Mouse (Mus musculus): Measurements from ENCODE around the gene Car9.
"Not testable (repeated sequence)": the region's sequence is repeated elsewhere in the genome, so short reads cannot be mapped to it uniquely, and the experiment has no call there.

Gene Car9

DNA sequence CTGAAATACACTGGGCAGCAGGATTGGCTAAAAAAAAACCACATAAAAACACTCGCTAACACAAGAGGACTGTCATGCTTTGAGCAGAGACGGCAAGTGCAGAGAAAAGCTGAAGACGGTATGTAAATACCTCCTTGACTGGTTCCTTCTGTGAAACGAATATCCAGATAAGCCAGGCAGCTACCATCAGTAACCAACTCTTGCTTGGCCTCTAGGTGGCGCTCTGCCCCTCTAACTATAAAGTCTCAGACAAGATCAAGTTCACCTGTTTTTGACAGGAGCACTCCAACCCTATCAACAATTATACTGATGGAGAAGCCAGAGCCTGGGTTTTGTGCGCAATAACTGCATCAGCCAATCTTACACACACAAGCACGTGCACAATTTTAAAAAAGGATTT is 23.8 kb downstream of the Car9 start:
- DNase-seq = peak; percentile 84

DNA sequence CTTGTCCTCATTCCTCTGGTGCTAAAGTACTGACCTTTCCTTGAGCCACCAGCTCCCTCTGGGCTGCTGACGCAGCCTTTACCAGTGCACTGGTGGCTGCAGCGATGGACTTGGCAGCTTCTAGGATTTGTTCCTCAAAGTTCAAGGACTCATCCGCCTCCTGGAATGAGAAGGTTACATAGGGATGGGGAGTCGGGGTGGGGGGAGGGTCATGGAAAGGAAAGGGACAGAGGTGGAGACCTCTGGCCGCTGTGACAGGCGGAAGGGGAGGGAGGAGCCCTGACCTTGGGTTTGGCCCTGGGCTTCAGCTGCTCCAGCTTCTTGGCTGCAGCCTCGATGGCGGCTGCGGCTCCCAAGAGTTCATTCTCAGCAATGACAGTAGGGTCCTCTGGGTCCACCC is 26.5 kb downstream of the Car9 start:
- no peak for DNase-seq

DNA sequence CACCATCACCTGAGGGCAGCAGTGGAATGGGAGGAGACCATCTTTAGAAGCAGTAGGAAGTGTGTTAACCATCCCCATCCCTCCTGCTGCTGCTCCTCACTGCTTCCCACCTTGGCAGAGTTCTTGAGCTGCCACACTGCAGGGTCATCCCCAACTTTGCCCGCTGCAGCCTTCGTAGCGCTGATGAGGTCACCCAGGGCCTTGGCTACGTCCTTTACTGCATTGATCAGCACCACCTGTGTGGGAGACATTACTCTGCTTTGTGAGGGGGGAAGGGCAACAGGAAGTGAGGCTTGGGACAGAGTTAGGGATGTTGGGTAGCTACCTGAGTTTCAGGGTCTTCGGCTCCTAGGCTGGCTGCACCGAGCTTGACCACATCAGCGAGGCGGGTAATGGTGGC is 28.9 kb downstream of the Car9 start:
- DNase-seq = no peak

- DNase-seq = no peak
Observed at GRCm38 (mm10) chr4:43536031-43536430, 29.3 kb downstream of the Car9 start.

DNA sequence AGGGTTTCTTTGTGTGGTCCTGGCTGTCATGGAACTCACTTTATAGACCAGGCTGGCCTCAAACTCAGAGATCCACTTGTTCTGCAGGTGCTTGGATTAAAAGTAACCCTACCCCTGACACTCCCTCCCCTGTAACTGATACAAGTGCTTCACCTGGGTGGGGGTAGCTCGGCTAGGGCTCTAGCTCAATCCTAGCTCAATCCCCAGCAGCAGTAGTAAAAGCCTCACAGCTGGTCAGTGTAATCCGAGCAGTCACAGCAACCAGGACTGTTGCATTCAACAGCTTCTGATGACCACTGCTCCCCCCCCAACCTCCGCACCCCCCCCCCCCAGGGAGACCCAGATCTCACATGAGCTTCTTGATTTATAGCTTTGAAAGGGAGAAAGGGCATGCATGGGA is 35.3 kb downstream of the Car9 start:
- DNase-seq = no peak

- no peak for DNase-seq
Observed at GRCm38 (mm10) chr4:43546375-43547047, 39.7 kb downstream of the Car9 start.

DNA sequence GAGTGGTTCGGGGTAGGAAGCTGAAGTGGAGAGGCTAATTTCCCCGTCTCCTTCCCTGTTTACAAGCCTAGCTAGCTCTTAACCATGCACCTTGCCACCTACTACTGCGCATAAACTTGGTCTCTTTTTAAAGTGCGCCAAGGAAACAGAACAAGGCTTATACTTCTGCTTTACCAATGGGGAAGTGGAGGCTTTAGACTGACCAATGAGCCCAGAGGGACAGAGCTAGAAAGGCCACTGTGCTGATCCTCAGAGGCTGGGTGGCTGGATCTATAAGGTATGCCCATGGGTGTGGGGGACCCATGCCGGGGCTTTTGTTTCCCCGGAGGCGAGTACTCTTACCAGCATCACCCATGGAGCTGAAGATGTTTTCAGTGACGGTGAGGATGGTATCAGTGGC is 40.4 kb downstream of the Car9 start:
- no peak for DNase-seq

DNA sequence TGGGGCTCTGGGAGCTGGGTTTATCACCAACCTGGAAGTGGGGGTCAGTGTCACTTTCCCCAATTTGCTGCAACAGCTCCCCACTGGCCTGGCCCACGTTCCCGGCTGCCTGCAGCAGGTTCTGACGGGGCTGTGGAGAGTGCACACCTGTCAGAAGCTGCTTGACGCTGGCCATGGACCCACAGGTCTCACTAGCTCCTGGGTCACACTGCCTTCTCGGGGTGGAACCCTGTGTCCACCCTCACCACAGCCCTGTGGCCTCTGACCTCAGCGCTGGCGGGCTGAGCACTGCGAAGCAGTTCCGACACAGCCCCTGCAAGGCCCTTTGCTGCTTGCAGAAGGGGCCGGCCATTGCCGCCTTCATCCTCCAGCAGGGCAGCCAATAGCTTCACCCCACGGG is 42.3 kb downstream of the Car9 start:
- DNase-seq = no peak

GRCm38 (mm10) chr4:43551854-43552253 is 45.1 kb downstream of the Car9 start:
- not testable (repeated sequence) for DNase-seq

GRCm38 (mm10) chr4:43552437-43552836 is 45.7 kb downstream of the Car9 start:
- DNase-seq = no peak

- no peak for DNase-seq
Observed at GRCm38 (mm10) chr4:43553891-43554290, 47.1 kb downstream of the Car9 start.

- DNase-seq = no peak
Observed at GRCm38 (mm10) chr4:43555926-43556325, 49.2 kb downstream of the Car9 start.

GRCm38 (mm10) chr4:43558028-43558630 is 51.4 kb downstream of the Car9 start:
- DNase-seq = no peak

DNA sequence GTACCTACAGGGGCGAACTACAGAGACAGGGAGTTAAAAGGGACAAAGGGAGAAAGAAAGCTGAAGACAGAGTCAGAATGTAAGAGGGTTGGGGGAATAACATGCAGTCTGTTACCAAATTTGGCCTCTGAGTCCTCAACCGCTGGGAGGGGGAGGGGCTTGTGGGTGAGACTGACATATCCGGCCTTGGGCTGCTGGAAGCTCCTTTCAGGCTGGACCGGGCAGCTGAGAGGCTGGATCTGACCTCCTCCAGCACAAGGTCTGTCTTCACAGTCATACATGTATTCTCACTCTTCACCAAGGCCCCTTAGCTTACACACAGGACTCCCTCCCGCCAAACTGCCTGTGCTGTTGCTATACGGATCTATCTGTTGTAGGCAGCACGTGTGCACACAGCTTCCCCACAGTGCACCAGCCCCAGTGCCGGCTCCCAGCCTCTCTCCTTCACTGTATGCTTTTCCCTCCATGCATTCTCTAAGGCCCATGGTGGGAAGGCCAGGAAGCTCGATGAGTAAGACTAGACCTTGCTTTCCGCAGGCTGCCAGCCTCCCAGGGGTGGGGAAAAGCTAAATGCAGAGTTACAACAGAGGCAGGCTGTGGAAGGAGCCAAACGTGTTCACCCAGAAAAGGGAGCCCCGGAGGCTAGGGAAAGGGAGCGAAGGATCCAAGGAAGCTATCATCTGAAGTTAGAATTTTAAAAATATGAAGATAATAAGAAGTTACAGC is 52.0 kb downstream of the Car9 start:
- DNase-seq = no peak

- DNase-seq = no peak
Observed at GRCm38 (mm10) chr4:43559519-43560242, 52.9 kb downstream of the Car9 start.

- no peak for DNase-seq
Observed at GRCm38 (mm10) chr4:43560243-43560611, 53.5 kb downstream of the Car9 start.

DNA sequence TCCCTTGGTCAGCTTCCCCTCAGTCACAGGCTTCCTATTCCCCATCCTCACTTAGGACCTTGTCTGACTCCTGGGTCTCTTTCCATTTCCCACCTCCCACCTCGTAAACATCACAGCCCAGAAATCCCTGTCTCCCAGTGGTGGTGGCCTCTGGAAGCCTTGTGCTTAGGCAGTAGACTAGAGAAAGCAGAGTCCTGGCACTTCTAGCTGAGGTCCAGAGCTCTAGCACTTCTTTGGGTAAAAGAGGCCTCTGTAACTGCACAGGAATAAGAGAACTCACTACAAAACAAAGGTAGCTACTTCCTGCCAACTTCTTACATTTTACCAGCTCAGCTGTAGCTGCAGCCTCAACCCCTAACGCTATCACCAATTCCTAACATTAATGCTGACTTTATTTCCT is 54.2 kb downstream of the Car9 start:
- DNase-seq = no peak

DNA sequence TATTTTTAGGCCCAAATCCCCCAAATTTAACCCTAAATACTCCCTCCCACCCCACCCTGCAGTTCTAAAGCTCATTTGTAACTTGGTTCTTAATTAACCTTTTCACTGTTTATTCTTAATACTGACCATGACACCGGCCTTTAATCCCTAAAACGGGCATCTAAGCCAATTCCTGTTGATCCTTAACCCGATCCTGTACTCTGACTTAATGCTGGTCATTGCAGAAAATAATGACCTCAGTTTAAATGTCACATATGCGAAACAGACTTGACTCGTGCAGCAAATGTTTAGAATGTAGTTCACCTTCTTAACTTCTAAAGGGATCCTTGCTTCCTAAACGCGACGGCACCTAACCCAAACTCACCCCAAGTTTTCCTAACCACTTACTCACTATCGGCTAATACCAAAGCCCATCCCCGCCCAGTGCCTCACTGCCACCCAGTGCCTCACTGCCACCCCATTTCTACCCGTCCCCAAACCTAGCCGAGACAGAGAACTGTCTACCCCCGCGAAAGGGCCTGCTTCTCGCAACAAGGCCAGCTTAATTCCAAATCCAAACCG is 54.8 kb downstream of the Car9 start:
- DNase-seq = no peak

- peak; percentile 87 for DNase-seq
Observed at GRCm38 (mm10) chr4:43561997-43562768, 55.4 kb downstream of the Car9 start, which contains the start of the genes Creb3 and Tln1. TSS of gene Creb3 (plus strand) at chr4:43562332. TSS of gene Tln1 (minus strand) at chr4:43562691.

- DNase-seq = no peak
Observed at GRCm38 (mm10) chr4:43562769-43563600, 56.2 kb downstream of the Car9 start.

Data from right cerebral cortex, postnatal 4 days (tissue).